Mouse (Mus musculus): ENCODE results near the gene Hcn4.

Hcn4 gene

GRCm38 (mm10) chr9:58847676-58848075 is 24.5 kb downstream of the Hcn4 start:
- intact Hi-C loops (cut with DNase I) = no loop called here

- intact Hi-C loops (cut with DNase I) = no loop called here
Observed at GRCm38 (mm10) chr9:58849576-58850315, 26.5 kb downstream of the Hcn4 start.

GRCm38 (mm10) chr9:58854931-58855330 is 31.7 kb downstream of the Hcn4 start:
- intact Hi-C loops (cut with DNase I) = no loop called here

- intact Hi-C loops (cut with DNase I) = no loop called here
Observed at GRCm38 (mm10) chr9:58859080-58859635, 35.9 kb downstream of the Hcn4 start.

- intact Hi-C loops (cut with DNase I) = no loop called here
Observed at GRCm38 (mm10) chr9:58863826-58864225, 40.6 kb downstream of the Hcn4 start.

GRCm38 (mm10) chr9:58871141-58871540 is 47.9 kb downstream of the Hcn4 start:
- intact Hi-C loops (cut with DNase I) = loop anchor here (10.0 kb wide), 1 partner anchor 336 kb away; no protein-coding TSS in a partner anchor

- intact Hi-C loops (cut with DNase I) = loop anchor here (2.0 to 10.0 kb wide), 2 partner anchors 163 to 339 kb away; no protein-coding TSS in a partner anchor
Observed at GRCm38 (mm10) chr9:58873541-58874324, 50.5 kb downstream of the Hcn4 start.

- intact Hi-C loops (cut with DNase I) = loop anchor here (2.0 to 10.0 kb wide), 2 partner anchors 164 to 340 kb away; no protein-coding TSS in a partner anchor
Observed at GRCm38 (mm10) chr9:58874354-58874753, 51.1 kb downstream of the Hcn4 start.

- intact Hi-C loops (cut with DNase I) = loop anchor here (2.0 to 10.0 kb wide), 2 partner anchors 165 to 341 kb away; no protein-coding TSS in a partner anchor
Observed at GRCm38 (mm10) chr9:58875439-58875838, 52.2 kb downstream of the Hcn4 start.

GRCm38 (mm10) chr9:58876946-58877625 is 53.9 kb downstream of the Hcn4 start:
- intact Hi-C loops (cut with DNase I) = loop anchor here (10.0 kb wide), 1 partner anchor 342 kb away; no protein-coding TSS in a partner anchor

- intact Hi-C loops (cut with DNase I) = loop anchor here (10.0 kb wide), 1 partner anchor 345 kb away; no protein-coding TSS in a partner anchor
Observed at GRCm38 (mm10) chr9:58879836-58880235, 56.6 kb downstream of the Hcn4 start.

GRCm38 (mm10) chr9:58882686-58883085 is 59.5 kb downstream of the Hcn4 start:
- intact Hi-C loops (cut with DNase I) = no loop called here

- intact Hi-C loops (cut with DNase I) = no loop called here
Observed at GRCm38 (mm10) chr9:58889782-58890448, 66.7 kb downstream of the Hcn4 start.

GRCm38 (mm10) chr9:58890893-58891292 is 67.7 kb downstream of the Hcn4 start:
- intact Hi-C loops (cut with DNase I) = no loop called here

- intact Hi-C loops (cut with DNase I) = no loop called here
Observed at GRCm38 (mm10) chr9:58891840-58892640, 68.8 kb downstream of the Hcn4 start.

- intact Hi-C loops (cut with DNase I) = no loop called here
Observed at GRCm38 (mm10) chr9:58899602-58900001, 76.4 kb downstream of the Hcn4 start.

GRCm38 (mm10) chr9:58902869-58903585 is 79.8 kb downstream of the Hcn4 start:
- intact Hi-C loops (cut with DNase I) = no loop called here

All from adrenal gland (tissue).